Mouse (Mus musculus) small intestine, adult 2 months (tissue): ENCODE results near the gene Dnlz.

Source experiments
- CTCF ChIP-seq: fragments of 200-500 bp; IDR thresholded peaks from 2 replicates; pipeline ENCODE4 v1.5.1; 2012; ENCODE audit warnings: low read depth, mild to moderate bottlenecking, control low read depth, inconsistent platforms, low read length, moderate library complexity, mixed read lengths; ENCODE audit not compliant: insufficient replicate concordance, insufficient read length; ENCODE audit errors: extremely low read depth
- POLR2A ChIP-seq: fragments of 200-500 bp; IDR thresholded peaks from 2 replicates; pipeline ENCODE4 v1.6.1; 2012; ENCODE audit warnings: low read depth, mild to moderate bottlenecking, control low read depth, inconsistent platforms, low read length, moderate library complexity

GRCm38 (mm10) chr2:26342609-26343490 lies 9.1 kb downstream of the Dnlz start:
- TF ChIP-seq CTCF, result no peak
- no peak for TF ChIP-seq POLR2A
